Mouse (Mus musculus) brain, embryonic 14.5 days (tissue): ENCODE measurements around the gene Uba52.

Experiments
- CTCF ChIP-seq: fragments of 200-500 bp; IDR thresholded peaks from 2 replicates; pipeline ENCODE4 v1.5.1; 2012; ENCODE audit warnings: inconsistent platforms, mild to moderate bottlenecking, moderate library complexity, borderline replicate concordance; ENCODE audit not compliant: insufficient read depth, insufficient read length; ENCODE audit errors: extremely low read depth
- POLR2A ChIP-seq: fragments of 200-500 bp; IDR thresholded peaks from 2 replicates; pipeline ENCODE4 v1.6.1; 2012; ENCODE audit warnings: mild to moderate bottlenecking, inconsistent platforms, borderline replicate concordance; ENCODE audit not compliant: poor library complexity, insufficient read depth, insufficient read length, severe bottlenecking; ENCODE audit errors: extremely low read depth

DNA sequence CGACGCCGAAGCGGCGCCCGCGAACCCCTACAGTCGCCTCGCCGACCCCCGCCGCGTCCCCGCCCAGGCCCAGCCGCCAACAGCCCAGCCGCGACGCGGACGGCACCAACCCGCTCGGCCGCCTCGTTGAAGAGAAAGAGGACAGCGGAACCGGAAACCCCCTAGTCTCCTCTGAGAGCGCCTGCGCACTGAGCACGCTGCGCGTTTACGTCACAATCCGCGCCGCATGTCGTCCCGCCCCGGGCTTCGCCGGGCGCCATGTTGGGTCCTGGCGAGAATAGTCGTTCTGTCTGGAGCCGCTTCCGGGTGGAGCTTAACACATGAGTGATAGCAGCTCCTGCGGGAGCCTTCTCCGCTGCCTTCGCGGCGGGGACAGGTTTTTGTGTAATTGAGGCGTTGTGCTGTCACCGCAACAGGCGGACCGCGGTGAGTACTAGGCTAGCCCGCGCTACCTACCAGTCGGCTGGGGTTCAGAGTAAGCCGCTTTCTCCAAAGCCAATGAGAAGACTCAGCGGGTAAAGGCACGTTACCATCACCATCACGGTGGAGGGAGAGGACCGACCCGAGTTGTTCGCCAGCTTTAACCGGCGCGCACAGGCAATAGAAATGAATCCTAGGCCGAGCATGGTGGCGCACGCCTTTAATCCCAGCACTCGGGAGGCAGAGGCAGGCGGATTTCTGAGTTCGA is at the start of gene Uba52:
- no peak for TF ChIP-seq CTCF
- TF ChIP-seq POLR2A: peak; percentile 81
